In genomic region chr9:107612191-107612944, GRCm38 (mm10) we compare ENCODE assay signal across 1 mouse cellular context.
TF ChIP-seq lines count a peak whose summit lies in the region.

No protein-coding gene starts in this region.

TF ChIP-seq in myocyte, 11 proteins besides CTCF, POLR2A, EP300 and RAD21 (continued from another document):
- TF ChIP-seq CEBPB (IDR thresholded peaks at IDR 0.05; ENCODE audit: insufficient read depth, poor library complexity, severe bottlenecking) (no peak), MYOD1 (IDR thresholded peaks at IDR 0.05; ENCODE audit: control insufficient read depth in 1 of 3, insufficient read length in 2 of 3, low read depth in 2 of 3) (peak in 2 of 3 experiments; percentile 88)
